Mouse (Mus musculus): ENCODE measurements around the gene Exosc7. TPM values are rescaled to one million over a fixed set of nuclear protein-coding genes. Genes with fewer than 3 reads are reported as not detected.

The Exosc7 gene
- polyA plus RNA-seq, 1 experiment from 2014 or later, result 63.9 TPM

- 0 out of 2 replicates have a peak, but pooled peaks have one; percentile 22 for ATAC-seq (replicated peaks; ENCODE audit: insufficient number of reproducible peaks, insufficient read depth, low FRiP score, low read depth)
- WGBS, result 72% methylated on average over 4 of the region's 4 CpGs
- no peak overlapping the region for H3K4me3 ChIP-seq
These were observed 50.1 kb downstream of the Exosc7 start for GRCm38 (mm10) chr9:123162985-123163694.

GRCm38 (mm10) chr9:123165781-123166443, 52.9 kb downstream of the Exosc7 start:
- WGBS, result 84% methylated on average over 3 of the region's 3 CpGs
- ATAC-seq (replicated peaks; ENCODE audit: insufficient number of reproducible peaks, insufficient read depth, low FRiP score, low read depth), result no peak
- no peaks in the 10 kb centered on the region for H3K9me3 ChIP-seq (replicated peaks)
- H3K4me2 ChIP-seq, result no peak overlapping the region
- no peaks in the 10 kb centered on the region for H3K4me1 ChIP-seq (replicated peaks)
- no peaks in the 10 kb centered on the region for H3K36me3 ChIP-seq
- no peaks in the 10 kb centered on the region for H3K27me3 ChIP-seq
- H3K9ac ChIP-seq, result no peak overlapping the region
- no peak overlapping the region for H3K4me3 ChIP-seq
- H3K27ac ChIP-seq, result no peak overlapping the region

More at GRCm38 (mm10) chr9:123162985-123163694, 50.1 kb downstream of the Exosc7 start:
- H3K27me3 ChIP-seq, result no peaks in the 10 kb centered on the region
- no peaks in the 10 kb centered on the region for H3K4me1 ChIP-seq (replicated peaks)
- H3K36me3 ChIP-seq, result no peaks in the 10 kb centered on the region
- no peak overlapping the region for H3K4me2 ChIP-seq
- no peaks in the 10 kb centered on the region for H3K9me3 ChIP-seq (replicated peaks)
- no peak overlapping the region for H3K9ac ChIP-seq
- no peak overlapping the region for H3K27ac ChIP-seq

- no peak for ATAC-seq (replicated peaks; ENCODE audit: insufficient number of reproducible peaks, insufficient read depth, low FRiP score, low read depth)
- H3K36me3 ChIP-seq, result no peaks in the 10 kb centered on the region
- no peak overlapping the region for H3K4me3 ChIP-seq
- 71% methylated on average over 6 of the region's 6 CpGs for WGBS
- no peaks in the 10 kb centered on the region for H3K4me1 ChIP-seq (replicated peaks)
- H3K9me3 ChIP-seq (replicated peaks), result no peaks in the 10 kb centered on the region
- no peak overlapping the region for H3K9ac ChIP-seq
- no peak overlapping the region for H3K4me2 ChIP-seq
- no peaks in the 10 kb centered on the region for H3K27me3 ChIP-seq
- H3K27ac ChIP-seq, result no peak overlapping the region
These were observed 60.7 kb downstream of the Exosc7 start for GRCm38 (mm10) chr9:123173760-123174159.

- Histone ChIP-seq H3K4me1 (replicated peaks) (no peaks in the 10 kb centered on the region), H3K4me3 (no peak overlapping the region), H3K27me3 (no peaks in the 10 kb centered on the region), H3K9ac (no peak overlapping the region), H3K9me3 (replicated peaks) (no peaks in the 10 kb centered on the region), H3K4me2 (no peak overlapping the region), H3K36me3 (no peaks in the 10 kb centered on the region), H3K27ac (no peak overlapping the region)
- 85% methylated on average over 4 of the region's 4 CpGs for WGBS
- ATAC-seq (replicated peaks; ENCODE audit: insufficient number of reproducible peaks, insufficient read depth, low FRiP score, low read depth), result no peak
These were observed 61.3 kb downstream of the Exosc7 start for GRCm38 (mm10) chr9:123174356-123174755.

- WGBS, result 75% methylated on average over 9 of the region's 9 CpGs
- H3K27me3 ChIP-seq, result no peaks in the 10 kb centered on the region
- ATAC-seq (replicated peaks; ENCODE audit: insufficient number of reproducible peaks, insufficient read depth, low FRiP score, low read depth), result no peak
These were observed 64.5 kb downstream of the Exosc7 start for GRCm38 (mm10) chr9:123177380-123178048.

GRCm38 (mm10) chr9:123180003-123180402, 67.0 kb downstream of the Exosc7 start:
- H3K4me1 ChIP-seq (replicated peaks), result no peaks in the 10 kb centered on the region
- H3K36me3 ChIP-seq, result no peaks in the 10 kb centered on the region
- 86% methylated on average over 6 of the region's 6 CpGs for WGBS
- no peaks in the 10 kb centered on the region for H3K9me3 ChIP-seq (replicated peaks)
- H3K9ac ChIP-seq, result no peak overlapping the region
- no peak overlapping the region for H3K4me2 ChIP-seq
- ATAC-seq (replicated peaks; ENCODE audit: insufficient number of reproducible peaks, insufficient read depth, low FRiP score, low read depth), result no peak
- H3K27me3 ChIP-seq, result no peaks in the 10 kb centered on the region
- no peak overlapping the region for H3K4me3 ChIP-seq
- no peak overlapping the region for H3K27ac ChIP-seq

More at GRCm38 (mm10) chr9:123177380-123178048, 64.5 kb downstream of the Exosc7 start:
- H3K9me3 ChIP-seq (replicated peaks), result no peaks in the 10 kb centered on the region
- H3K36me3 ChIP-seq, result no peaks in the 10 kb centered on the region
- no peak overlapping the region for H3K4me3 ChIP-seq
- H3K27ac ChIP-seq, result no peak overlapping the region
- H3K9ac ChIP-seq, result no peak overlapping the region
- no peaks in the 10 kb centered on the region for H3K4me1 ChIP-seq (replicated peaks)
- no peak overlapping the region for H3K4me2 ChIP-seq

- 64% methylated on average over 8 of the region's 8 CpGs for WGBS
These were observed 70.2 kb downstream of the Exosc7 start for GRCm38 (mm10) chr9:123183226-123183625.

GRCm38 (mm10) chr9:123185546-123185945, 72.5 kb downstream of the Exosc7 start:
- no peaks in the 10 kb centered on the region for H3K4me1 ChIP-seq (replicated peaks)
- no peak overlapping the region for H3K4me3 ChIP-seq
- 42% methylated on average over 2 of the region's 2 CpGs for WGBS
- H3K4me2 ChIP-seq, result no peak overlapping the region
- H3K36me3 ChIP-seq, result no peaks in the 10 kb centered on the region
- no peaks in the 10 kb centered on the region for H3K27me3 ChIP-seq
- H3K27ac ChIP-seq, result no peak overlapping the region
- no peak overlapping the region for H3K9ac ChIP-seq
- H3K9me3 ChIP-seq (replicated peaks), result no peaks in the 10 kb centered on the region
- ATAC-seq (replicated peaks; ENCODE audit: insufficient number of reproducible peaks, insufficient read depth, low FRiP score, low read depth), result no peak

More at GRCm38 (mm10) chr9:123183226-123183625, 70.2 kb downstream of the Exosc7 start:
- no peaks in the 10 kb centered on the region for H3K4me1 ChIP-seq (replicated peaks)
- no peaks in the 10 kb centered on the region for H3K36me3 ChIP-seq
- H3K4me2 ChIP-seq, result no peak overlapping the region
- no peak for ATAC-seq (replicated peaks; ENCODE audit: insufficient number of reproducible peaks, insufficient read depth, low FRiP score, low read depth)
- no peak overlapping the region for H3K9ac ChIP-seq
- no peak overlapping the region for H3K4me3 ChIP-seq
- H3K27ac ChIP-seq, result no peak overlapping the region
- H3K9me3 ChIP-seq (replicated peaks), result no peaks in the 10 kb centered on the region
- H3K27me3 ChIP-seq, result no peaks in the 10 kb centered on the region

Other genes with a start within 250 kb of the Exosc7 start
- gene Zfp445, start 247.2 kb upstream of the Exosc7 start, polyA plus RNA-seq (2015; fragmentation: Nextera tagmentation; extraction: Ambion mirVana), result 33.1 and 41.2 TPM in 2 replicates
- gene Zkscan7, start 227.5 kb upstream of the Exosc7 start, polyA plus RNA-seq (2015; fragmentation: Nextera tagmentation; extraction: Ambion mirVana), result 1.9 and 2.6 TPM in 2 replicates
- 9.4 and 9.6 TPM in 2 replicates for gene Zfp105, start 190.1 kb upstream of the Exosc7 start, polyA plus RNA-seq (2015; fragmentation: Nextera tagmentation; extraction: Ambion mirVana)
- gene 1110059G10Rik, start 162.2 kb upstream of the Exosc7 start, polyA plus RNA-seq (2015; fragmentation: Nextera tagmentation; extraction: Ambion mirVana), result 18.7 and 23.7 TPM in 2 replicates
- 23.8 and 31.2 TPM in 2 replicates for gene Kif15, start 162.2 kb upstream of the Exosc7 start, polyA plus RNA-seq (2015; fragmentation: Nextera tagmentation; extraction: Ambion mirVana)
- 15.4 and 18.1 TPM in 2 replicates for gene Tmem42, start 91.9 kb upstream of the Exosc7 start, polyA plus RNA-seq (2015; fragmentation: Nextera tagmentation; extraction: Ambion mirVana)
- 0.24 and 0.30 TPM in 2 replicates for gene Tgm4, start 78.5 kb upstream of the Exosc7 start, polyA plus RNA-seq (2015; fragmentation: Nextera tagmentation; extraction: Ambion mirVana)
- gene Zdhhc3, start within 50 bp of the Exosc7 start, polyA plus RNA-seq (2015; fragmentation: Nextera tagmentation; extraction: Ambion mirVana), result 44.2 and 52.7 TPM in 2 replicates
- gene Clec3b, start 37.7 kb downstream of the Exosc7 start, polyA plus RNA-seq (2015; fragmentation: Nextera tagmentation; extraction: Ambion mirVana), result 1.5 and 2.9 TPM in 2 replicates
- gene Cdcp1, start 102.8 kb downstream of the Exosc7 start, polyA plus RNA-seq (2015; fragmentation: Nextera tagmentation; extraction: Ambion mirVana), result 0.39 and 2.4 TPM in 2 replicates
- gene Tmem158, start 147.5 kb downstream of the Exosc7 start, polyA plus RNA-seq (2015; fragmentation: Nextera tagmentation; extraction: Ambion mirVana), result 10.4 and 17.6 TPM in 2 replicates

Measured in heart, embryonic 15.5 days (tissue).